15 mouse cellular contexts compared by ENCODE assay signal in genomic region chr5:89730411-89730810, GRCm38 (mm10).
"Had no signal": no experiment of that assay in that cellular context is flagged by ENCODE, and none has a peak within 500 bp of the region (broad histone marks: within the 10 kb centered on the region; RNA-seq: fewer than 3 reads in every experiment).

No protein-coding gene starts in this region.

- H3K9ac ChIP-seq: neural tube, embryonic 12.5 days; neural tube, embryonic 13.5 days; neural tube, embryonic 15.5 days had no signal

- H3K36me3 ChIP-seq: neural tube, embryonic 12.5 days; neural tube, embryonic 13.5 days; neural tube, embryonic 15.5 days had no signal

- H3K4me2 ChIP-seq: neural tube, embryonic 12.5 days; neural tube, embryonic 13.5 days; neural tube, embryonic 15.5 days had no signal

- H3K27ac ChIP-seq: neural tube, embryonic 12.5 days; neural tube, embryonic 13.5 days; neural tube, embryonic 15.5 days had no signal

- H3K27me3 ChIP-seq: neural tube, embryonic 12.5 days; neural tube, embryonic 13.5 days; neural tube, embryonic 15.5 days had no signal

- H3K4me1 ChIP-seq: neural tube, embryonic 12.5 days; neural tube, embryonic 13.5 days; neural tube, embryonic 15.5 days had no signal

- DNase-seq: retina, postnatal 1 day; right cerebral cortex, adult 18-20 months; right cerebral cortex, postnatal 14 days; right cerebral cortex, postnatal 25 days; right cerebral cortex, postnatal 4 days; spleen, adult 18-20 months; thymus, adult 18-20 months; thymus, adult 2 months; thymus, postnatal 14 days; thymus, postnatal 25 days; thymus, postnatal 36 days; thymus, postnatal 4 days had no signal

- H3K4me3 ChIP-seq: neural tube, embryonic 12.5 days; neural tube, embryonic 13.5 days; neural tube, embryonic 15.5 days had no signal
